Mouse (Mus musculus) embryonic facial prominence, embryonic 11.5 days (tissue): ENCODE results near the gene Hmcn2. TPM values are rescaled to one million over a fixed set of nuclear protein-coding genes. Genes with fewer than 3 reads are reported as not detected.

Experiments
- ATAC-seq: fragments of 200-750 bp; cut with Nextera tagmentation; replicated peaks from 2 replicates; pipeline ENCODE4 v1.8.0; 2017; ENCODE audit warnings: low read depth; ENCODE audit not compliant: insufficient number of reproducible peaks, low FRiP score, low TSS enrichment
- DNase-seq: peaks from one replicate; pipeline ENCODE4 v3.0.0-alpha.2; 2015; ENCODE audit warnings: low spot score
- H3K27ac ChIP-seq: fragments of 300-500 bp; sonication (generic); replicated peaks from 2 replicates; pipeline ENCODE4 v1.5.1; 2014; ENCODE audit warnings: mild to moderate bottlenecking, low read depth, low read length, control low read depth
- H3K27me3 ChIP-seq: fragments of 300-500 bp; sonication (generic); 2 replicates; pipeline ENCODE4 v1.6.1; 2014; ENCODE audit warnings: mild to moderate bottlenecking, low read length, moderate library complexity, mixed read lengths; ENCODE audit not compliant: control insufficient read depth, insufficient read depth
- H3K36me3 ChIP-seq: fragments of 300-500 bp; sonication (generic); replicated peaks from 2 replicates; pipeline ENCODE4 v1.6.1; 2014; ENCODE audit warnings: low read depth, mild to moderate bottlenecking, low read length, moderate library complexity, mixed read lengths; ENCODE audit not compliant: control insufficient read depth, insufficient read depth
- H3K4me1 ChIP-seq: fragments of 300-500 bp; sonication (generic); 2 replicates; pipeline ENCODE4 v1.6.1; 2014; ENCODE audit warnings: low read length, mixed read lengths; ENCODE audit not compliant: control insufficient read depth, insufficient read depth
- H3K4me2 ChIP-seq: fragments of 300-500 bp; sonication (generic); 2 replicates; pipeline ENCODE4 v1.6.1; 2014; ENCODE audit warnings: low read depth, mild to moderate bottlenecking, control low read depth, low read length, moderate library complexity
- H3K4me3 ChIP-seq: fragments of 300-500 bp; sonication (generic); 2 replicates; pipeline ENCODE4 v1.5.1; 2014; ENCODE audit warnings: low read depth, low read length, control low read depth
- H3K9ac ChIP-seq: fragments of 300-500 bp; sonication (generic); replicated peaks from 2 replicates; pipeline ENCODE4 v1.6.1; 2014; ENCODE audit warnings: mild to moderate bottlenecking, control low read depth, low read length
- H3K9me3 ChIP-seq: fragments of 300-500 bp; sonication (generic); replicated peaks from 2 replicates; pipeline ENCODE4 v1.6.1; 2016; ENCODE audit warnings: mild to moderate bottlenecking, low read length, inconsistent platforms, mixed read lengths; ENCODE audit not compliant: control insufficient read depth
- WGBS: fragments of 180-500 bp; shearing (Covaris S2); extraction: QIAGEN DNeasy Blood & Tissue Kit; methylation state at CpG from one replicate; pipeline ENCODE4 v1.1.7; 2014; 5-methylcytosine and 5-hydroxymethylcytosine counted together
- polyA plus RNA-seq: library from polyadenylated mRNA; unstranded; fragments of >200 nt; fragmentation: Nextera tagmentation; extraction: Ambion mirVana; gene quantifications from 2 replicates; pipeline ENCODE4 v1.2.1, GENCODE M21; 2014

The Hmcn2 gene
- polyA plus RNA-seq, 1 experiment from 2014 or later, result 0.10 TPM

GRCm38 (mm10) chr2:31418571-31418970 lies 104.4 kb downstream of the Hmcn2 start:
- Histone ChIP-seq H3K4me2 (no peak overlapping the region), H3K27me3 (no peaks in the 10 kb centered on the region), H3K36me3 (no peaks in the 10 kb centered on the region), H3K9me3 (no peaks in the 10 kb centered on the region), H3K4me1 (no peaks in the 10 kb centered on the region), H3K9ac (no peak overlapping the region), H3K4me3 (no peak overlapping the region), H3K27ac (no peak overlapping the region)
- 32% methylated on average over 8 of the region's 8 CpGs for WGBS
- DNase-seq, result peak; percentile 20
- 0 out of 2 replicates have a peak, but pooled peaks have one; percentile 53 for ATAC-seq

- Histone ChIP-seq H3K4me3 (no peak overlapping the region), H3K27ac (no peak overlapping the region), H3K4me2 (no peak overlapping the region), H3K4me1 (no peaks in the 10 kb centered on the region), H3K36me3 (no peaks in the 10 kb centered on the region), H3K9ac (no peak overlapping the region), H3K9me3 (no peaks in the 10 kb centered on the region), H3K27me3 (no peaks in the 10 kb centered on the region)
- WGBS, result 84% methylated on average over 6 of the region's 6 CpGs
- ATAC-seq (no peak), DNase-seq (peak; percentile 10)
Observed at GRCm38 (mm10) chr2:31420914-31421313, 106.7 kb downstream of the Hmcn2 start.

GRCm38 (mm10) chr2:31422576-31422975 lies 108.4 kb downstream of the Hmcn2 start:
- Histone ChIP-seq H3K9ac (no peak overlapping the region), H3K4me2 (no peak overlapping the region), H3K9me3 (no peaks in the 10 kb centered on the region), H3K4me1 (no peaks in the 10 kb centered on the region), H3K27me3 (no peaks in the 10 kb centered on the region), H3K27ac (no peak overlapping the region), H3K4me3 (no peak overlapping the region), H3K36me3 (no peaks in the 10 kb centered on the region)
- DNase-seq, result no peak
- 67% methylated on average over 6 of the region's 6 CpGs for WGBS
- no peak for ATAC-seq

GRCm38 (mm10) chr2:31431477-31431876 lies 117.3 kb downstream of the Hmcn2 start:
- 84% methylated on average over 5 of the region's 5 CpGs for WGBS
- H3K27me3 ChIP-seq, result no peaks in the 10 kb centered on the region
- H3K4me1 ChIP-seq, result no peaks in the 10 kb centered on the region
- ATAC-seq (no peak), DNase-seq (no peak)
- no peaks in the 10 kb centered on the region for H3K36me3 ChIP-seq
- H3K9ac ChIP-seq, result no peak overlapping the region
- H3K27ac ChIP-seq, result no peak overlapping the region
- no peaks in the 10 kb centered on the region for H3K9me3 ChIP-seq
- H3K4me2 ChIP-seq, result no peak overlapping the region
- no peak overlapping the region for H3K4me3 ChIP-seq

GRCm38 (mm10) chr2:31434746-31435145 lies 120.5 kb downstream of the Hmcn2 start:
- DNase-seq, result no peak
- Histone ChIP-seq H3K4me1 (no peaks in the 10 kb centered on the region), H3K36me3 (no peaks in the 10 kb centered on the region), H3K4me3 (no peak overlapping the region), H3K9ac (no peak overlapping the region), H3K27ac (no peak overlapping the region), H3K9me3 (no peaks in the 10 kb centered on the region), H3K27me3 (no peaks in the 10 kb centered on the region), H3K4me2 (no peak overlapping the region)
- WGBS, result 61% methylated on average over 10 of the region's 10 CpGs
- no peak for ATAC-seq

- H3K27ac ChIP-seq, result no peak overlapping the region
- no peak overlapping the region for H3K9ac ChIP-seq
- H3K4me3 ChIP-seq, result no peak overlapping the region
- 34% methylated on average over 6 of the region's 6 CpGs for WGBS
- H3K36me3 ChIP-seq, result no peaks in the 10 kb centered on the region
- ATAC-seq (no peak), DNase-seq (peak; percentile 70)
- no peaks in the 10 kb centered on the region for H3K9me3 ChIP-seq
- no peaks in the 10 kb centered on the region for H3K27me3 ChIP-seq
- no peaks in the 10 kb centered on the region for H3K4me1 ChIP-seq
- H3K4me2 ChIP-seq, result no peak overlapping the region
Observed at GRCm38 (mm10) chr2:31435567-31435966, 121.4 kb downstream of the Hmcn2 start.

GRCm38 (mm10) chr2:31437480-31438245 lies 123.4 kb downstream of the Hmcn2 start:
- DNase-seq, result no peak
- Histone ChIP-seq H3K36me3 (no peaks in the 10 kb centered on the region), H3K9ac (no peak overlapping the region), H3K4me1 (no peaks in the 10 kb centered on the region), H3K4me2 (no peak overlapping the region), H3K27ac (no peak overlapping the region), H3K9me3 (no peaks in the 10 kb centered on the region), H3K27me3 (no peaks in the 10 kb centered on the region), H3K4me3 (no peak overlapping the region)
- no peak for ATAC-seq
- WGBS, result 38% methylated on average over 14 of the region's 14 CpGs

GRCm38 (mm10) chr2:31439576-31439975 lies 125.4 kb downstream of the Hmcn2 start:
- Histone ChIP-seq H3K9ac (no peak overlapping the region), H3K27me3 (no peaks in the 10 kb centered on the region), H3K4me1 (no peaks in the 10 kb centered on the region), H3K27ac (no peak overlapping the region), H3K36me3 (no peaks in the 10 kb centered on the region), H3K4me2 (no peak overlapping the region), H3K4me3 (no peak overlapping the region), H3K9me3 (no peaks in the 10 kb centered on the region)
- no peak for ATAC-seq
- WGBS, result 86% methylated on average over 6 of the region's 6 CpGs
- no peak for DNase-seq
